Mouse (Mus musculus): ENCODE results near the gene Ush2a.

The Ush2a gene

DNA sequence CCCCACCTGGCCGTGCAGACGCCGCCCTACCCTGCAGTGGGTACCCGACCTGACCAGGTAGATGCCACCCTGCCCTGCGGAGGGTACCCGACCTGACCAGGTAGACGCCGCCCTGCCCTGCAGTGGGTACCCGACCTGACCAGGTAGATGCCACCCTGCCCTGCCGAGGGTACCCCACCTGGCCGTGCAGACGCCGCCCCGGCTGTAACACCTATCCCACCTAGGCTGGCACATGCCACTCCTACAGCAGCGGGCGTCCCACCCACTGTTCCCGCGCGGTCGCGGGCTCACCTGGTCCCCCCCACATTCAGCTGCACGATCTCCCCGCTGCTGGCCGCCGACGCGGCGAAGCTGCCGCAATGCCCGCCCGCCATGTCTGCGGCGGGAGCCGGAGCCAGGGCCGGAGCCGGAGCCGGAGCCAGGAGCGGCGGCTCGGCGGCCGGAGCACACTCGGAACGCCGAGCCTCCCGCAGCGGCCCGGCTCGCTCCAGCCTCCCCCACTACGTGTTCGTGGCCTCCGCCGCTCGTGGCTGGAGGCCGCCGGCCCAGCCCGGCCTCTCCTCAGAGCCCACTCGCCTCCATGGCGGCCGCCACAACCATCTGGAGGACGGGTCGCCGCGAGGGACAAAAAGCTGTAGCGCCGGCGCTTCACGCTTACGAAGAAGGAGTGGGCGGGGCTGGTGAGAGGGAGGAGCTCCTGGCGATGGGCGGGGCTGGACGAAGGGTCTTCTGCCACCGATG, 745.6 kb downstream of the Ush2a start, which contains the start of gene Kctd3:
Kctd3 (minus strand) TSS at position 603 of the 741 bp plus-strand sequence.
- peak; percentile 80 for ATAC-seq (ENCODE audit: low TSS enrichment)

DNA sequence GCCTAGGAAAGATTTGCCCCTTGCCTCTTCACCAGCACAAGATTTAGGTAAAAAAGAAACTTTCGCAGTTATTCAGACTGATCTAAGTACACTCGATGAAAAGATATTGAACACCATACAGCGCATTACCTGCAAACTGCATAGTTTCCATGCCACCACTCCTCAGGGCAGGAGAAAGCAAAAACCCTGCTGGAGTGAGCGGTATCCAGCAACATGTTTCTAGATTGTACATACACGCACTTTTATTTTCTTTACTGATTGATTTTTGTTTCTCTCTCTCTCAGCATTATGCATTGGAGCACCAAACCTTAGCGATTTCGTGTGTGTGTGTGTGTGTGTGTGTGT, 746.1 kb downstream of the Ush2a start:
- ATAC-seq (ENCODE audit: low TSS enrichment) = peak; percentile 53

- ATAC-seq (ENCODE audit: low TSS enrichment) = no peak
Measured at GRCm38 (mm10) chr1:189010671-189011070, 748.8 kb downstream of the Ush2a start.

DNA sequence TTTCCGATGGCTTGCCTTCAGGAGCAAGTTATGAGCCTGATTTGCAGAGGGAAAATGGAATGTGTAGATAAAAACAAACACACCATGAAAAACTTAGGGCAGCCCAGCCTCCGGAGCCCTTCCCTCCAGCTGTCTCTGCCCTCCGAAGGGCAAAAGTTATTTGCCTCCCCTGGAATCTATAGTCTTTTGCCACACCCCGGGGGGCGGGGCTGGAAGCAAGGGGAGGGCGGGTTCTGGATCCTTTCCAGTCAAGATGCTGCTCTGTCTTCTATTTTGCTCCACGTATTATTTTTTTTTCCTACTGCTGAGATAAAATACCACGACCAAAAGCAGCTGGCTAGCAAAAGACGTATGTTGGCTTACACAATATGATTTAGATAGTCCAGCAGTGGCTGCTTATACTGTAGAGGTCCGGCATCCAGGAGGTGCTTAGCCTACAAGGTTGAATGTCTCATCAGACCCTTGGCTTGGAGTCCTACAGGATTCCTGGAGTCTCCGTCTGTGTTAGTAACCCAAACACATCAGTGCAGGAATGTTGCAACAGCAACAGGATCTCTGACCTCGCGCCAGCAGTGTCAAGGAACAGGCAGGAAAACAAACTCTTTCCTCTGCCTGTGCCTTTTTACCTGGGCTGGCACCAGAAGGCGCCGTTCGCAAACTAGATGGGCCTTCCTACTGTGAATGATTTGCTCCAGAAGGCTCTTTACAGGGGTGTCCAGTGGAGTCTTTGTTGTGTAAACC, 751.2 kb downstream of the Ush2a start:
- ATAC-seq (ENCODE audit: low TSS enrichment) = no peak

DNA sequence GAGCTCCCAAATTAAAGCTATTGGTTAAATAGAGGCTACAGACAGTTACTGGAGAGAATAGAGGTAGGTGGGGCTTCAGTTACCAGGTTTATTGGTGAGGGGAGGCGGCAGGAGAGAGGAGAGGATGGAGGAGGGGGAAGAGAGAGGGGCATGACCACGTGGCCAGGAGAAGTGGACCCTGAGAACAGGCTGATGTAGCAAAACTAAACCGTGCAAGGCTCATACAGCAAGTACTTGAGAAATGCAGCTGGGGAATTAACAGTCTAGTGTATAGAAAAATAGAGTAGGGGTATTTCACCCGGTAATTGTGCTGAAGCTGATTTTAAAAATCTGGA, 751.7 kb downstream of the Ush2a start:
- no peak for ATAC-seq (ENCODE audit: low TSS enrichment)
